Mouse (Mus musculus) olfactory bulb, adult 2 months (tissue): ENCODE results near the gene Mindy4b-ps.

Experiments
- CTCF ChIP-seq: fragments of 200-500 bp; IDR thresholded peaks from 2 replicates; pipeline ENCODE4 v1.5.1; 2012; ENCODE audit warnings: low read depth, mild to moderate bottlenecking, low read length, moderate library complexity; ENCODE audit not compliant: insufficient read depth
- POLR2A ChIP-seq: fragments of 200-500 bp; IDR thresholded peaks from 2 replicates; pipeline ENCODE4 v1.6.1; 2012; ENCODE audit warnings: mild to moderate bottlenecking, low read depth, low read length, moderate library complexity; ENCODE audit not compliant: insufficient read depth

GRCm38 (mm10) chr3:58789473-58789872 lies 32.6 kb downstream of the Mindy4b-ps start:
- TF ChIP-seq POLR2A (no peak), CTCF (no peak)
